Mouse (Mus musculus): ENCODE measurements at regions not wholly inside any gene's neighbourhood (a gene's known extent, or its start where the extent isn't known, plus 50 kb on each side); places are given as distances from the start of the nearest gene placed in this dataset.

GRCm38 (mm10) chr4:84020692-84021091, 495.3 kb downstream of the Ccdc171 start:
- TF ChIP-seq POLR2A (IDR thresholded peaks at IDR 0.05; ENCODE audit: borderline replicate concordance, extremely low read depth, low read depth, low read length) (no peak), CTCF (IDR thresholded peaks at IDR 0.05; ENCODE audit: insufficient read depth, low read length) (no peak)
